Mouse (Mus musculus) bone marrow, adult 2 months (tissue): Measurements from ENCODE around the gene Dph7. TPM values are rescaled to one million over a fixed set of nuclear protein-coding genes. Genes with fewer than 3 reads are reported as not detected.
A peak's percentile ranks its signal among the peaks of the same experiment; 100 is the strongest.

Experiments used
- H3K27ac ChIP-seq: fragments of 200-500 bp; 2 replicates; pipeline ENCODE4 v1.5.1; 2012; ENCODE audit warnings: low read depth, mild to moderate bottlenecking, control low read depth, inconsistent platforms, low read length; ENCODE audit not compliant: control insufficient read depth, poor library complexity, insufficient read depth
- H3K4me1 ChIP-seq: fragments of 200-500 bp; 2 replicates; pipeline ENCODE4 v1.6.1; 2011; ENCODE audit warnings: low read length; ENCODE audit not compliant: control insufficient read depth, insufficient read depth
- H3K4me3 ChIP-seq: fragments of 200-500 bp; replicated peaks from 2 replicates; pipeline ENCODE3; 2011; ENCODE audit warnings: mild to moderate bottlenecking, low read depth, low read length, control low read depth; ENCODE audit not compliant: control insufficient read depth
- CTCF ChIP-seq: fragments of 200-500 bp; IDR thresholded peaks from 2 replicates; pipeline ENCODE4 v1.5.1; 2011; ENCODE audit warnings: low read length, control low read depth; ENCODE audit not compliant: control insufficient read depth, insufficient read depth
- POLR2A ChIP-seq: fragments of 200-500 bp; IDR thresholded peaks from 2 replicates; pipeline ENCODE4 v1.6.1; 2011; ENCODE audit warnings: low read depth, mild to moderate bottlenecking, control low read depth, low read length, borderline replicate concordance; ENCODE audit not compliant: control insufficient read depth
- WGBS: fragments of 180-500 bp; shearing (Covaris S2); methylation state at CpG from one replicate; pipeline ENCODE4 v1.1.7; 2018; 5-methylcytosine and 5-hydroxymethylcytosine counted together
- polyA plus RNA-seq: library from polyadenylated mRNA; stranded (reverse); fragments of >200 nt; gene quantifications from 2 replicates; pipeline ENCODE4 v1.2.4, GENCODE M21; 2011; ENCODE audit warnings: low replicate concordance; ENCODE audit not compliant: missing spikeins, insufficient read depth, insufficient read length

The Dph7 gene
- 6.4 and 15.3 TPM in 2 replicates for polyA plus RNA-seq

DNA sequence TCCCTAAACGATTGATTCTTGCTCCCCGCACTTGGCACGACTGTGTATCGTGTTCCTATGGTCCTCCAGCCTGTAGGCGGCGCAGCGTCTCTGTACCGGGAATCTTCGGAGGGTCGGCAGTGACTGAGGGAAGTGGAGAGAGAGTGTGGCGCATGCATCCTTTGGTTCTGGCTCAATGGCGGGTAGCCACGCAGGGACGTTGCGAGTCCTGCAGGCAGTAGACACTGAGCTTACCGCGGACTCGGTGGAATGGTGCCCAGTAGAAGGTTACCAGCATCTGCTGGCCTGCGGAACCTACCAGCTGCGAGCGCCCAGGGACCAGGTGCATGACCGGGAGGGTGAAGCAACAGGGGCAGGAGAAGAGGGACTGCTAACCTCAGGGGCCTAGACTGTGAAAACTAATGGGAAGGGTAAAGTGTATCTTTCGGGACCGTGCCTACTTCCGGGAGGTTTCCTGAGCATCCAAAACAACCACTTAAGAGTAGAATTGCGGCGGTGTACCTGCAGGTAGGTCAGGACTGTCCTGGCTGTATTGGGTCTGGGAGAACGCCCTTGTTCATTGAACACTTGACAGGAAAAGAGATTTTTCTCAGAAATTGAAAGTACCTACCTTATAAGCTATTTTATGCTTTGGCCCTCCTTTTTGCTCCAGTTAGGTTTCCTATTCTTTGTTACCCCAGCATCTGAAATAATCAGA, at the start of gene Dph7:
Gene Dph7, plus strand, starts transcription at position 97 of the 697 bp plus-strand sequence.
- 0 out of 2 replicates have a peak within 1 kb of the TSS, but pooled peaks have one; percentile 0 for H3K27ac ChIP-seq
- under 1% methylated on average over 28 of the region's 28 CpGs for WGBS
- peak within 1 kb of the TSS; percentile 87 for H3K4me3 ChIP-seq
- H3K4me1 ChIP-seq, result no peaks in the 10 kb centered on the region
- peak; percentile 81; the same call in 1 of the 2 replicates for TF ChIP-seq POLR2A
- peak; percentile 93 for TF ChIP-seq CTCF

- Histone ChIP-seq H3K4me1 (peaks cover 2% of the 10 kb centered on the region; the same call in 1 of the 2 replicates), H3K4me3 (no peak overlapping the region), H3K27ac (no peak overlapping the region)
- TF ChIP-seq CTCF (no peak), POLR2A (no peak)
These were observed 49.6 kb upstream of the Dph7 start for GRCm38 (mm10) chr2:24912589-24912988.

- TF ChIP-seq POLR2A, result no peak
- TF ChIP-seq CTCF, result no peak
- H3K4me3 ChIP-seq, result no peak overlapping the region
- no peak overlapping the region for H3K27ac ChIP-seq
- H3K4me1 ChIP-seq, result peaks cover 2% of the 10 kb centered on the region; the same call in 1 of the 2 replicates
- 90% methylated on average over 3 of the region's 3 CpGs for WGBS
These were observed 47.4 kb upstream of the Dph7 start for GRCm38 (mm10) chr2:24914762-24915161.

DNA sequence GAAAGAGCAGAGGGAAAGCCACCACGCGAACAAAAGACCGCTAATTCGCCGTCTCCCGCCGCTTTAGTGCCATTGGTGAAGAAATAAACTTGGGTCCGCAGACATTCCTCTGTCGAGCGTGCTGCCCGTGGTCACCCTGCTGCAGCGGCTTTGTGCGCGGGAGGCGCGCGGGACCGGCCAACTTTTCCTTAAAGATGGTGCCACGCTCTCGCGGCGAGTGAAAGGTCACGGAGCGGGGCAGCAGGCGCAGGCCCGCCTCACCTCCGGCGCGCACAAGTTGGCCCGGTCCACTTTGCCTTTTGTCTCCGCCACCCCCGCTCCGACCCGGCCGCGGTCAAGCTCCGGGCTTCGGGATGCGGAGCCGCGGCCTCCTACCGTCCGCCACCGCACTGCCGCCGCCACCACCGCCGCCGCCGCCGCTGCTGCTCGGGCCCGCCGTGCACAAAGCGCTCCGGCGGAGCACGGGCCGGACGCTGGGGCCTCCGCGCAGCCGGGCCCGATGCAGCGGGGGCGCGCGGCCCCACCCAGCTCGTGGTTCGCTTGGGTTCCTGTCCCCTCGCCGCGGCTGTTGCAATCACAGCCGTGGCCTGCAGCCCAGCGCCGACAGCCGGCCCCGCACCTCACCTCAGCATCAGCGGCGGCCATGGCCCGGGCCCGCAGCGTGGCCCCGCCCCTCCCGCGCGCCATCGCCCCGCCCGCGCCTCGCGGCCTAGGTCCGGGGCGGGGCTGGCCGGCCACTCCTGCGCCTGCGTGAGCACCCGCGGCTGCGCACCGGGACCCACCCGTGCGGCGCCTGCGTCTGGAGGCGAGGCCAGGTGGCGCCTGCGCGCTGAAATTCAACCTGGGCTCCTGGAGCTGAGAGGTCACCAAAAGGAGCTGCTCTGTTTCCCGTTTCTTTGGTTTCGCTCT, 43.0 kb upstream of the Dph7 start, which contains the start of gene Ehmt1:
Gene Ehmt1, minus strand, starts transcription at position 685 of the 909 bp plus-strand sequence.
- H3K4me1 ChIP-seq, result no peaks in the 10 kb centered on the region
- H3K27ac ChIP-seq, result peak within 1 kb of the TSS; percentile 86
- peak within 1 kb of the TSS; percentile 93 for H3K4me3 ChIP-seq
- under 1% methylated on average over 112 of the region's 112 CpGs for WGBS
- TF ChIP-seq CTCF, result no peak
- peak; percentile 54; the same call in 1 of the 2 replicates for TF ChIP-seq POLR2A

DNA sequence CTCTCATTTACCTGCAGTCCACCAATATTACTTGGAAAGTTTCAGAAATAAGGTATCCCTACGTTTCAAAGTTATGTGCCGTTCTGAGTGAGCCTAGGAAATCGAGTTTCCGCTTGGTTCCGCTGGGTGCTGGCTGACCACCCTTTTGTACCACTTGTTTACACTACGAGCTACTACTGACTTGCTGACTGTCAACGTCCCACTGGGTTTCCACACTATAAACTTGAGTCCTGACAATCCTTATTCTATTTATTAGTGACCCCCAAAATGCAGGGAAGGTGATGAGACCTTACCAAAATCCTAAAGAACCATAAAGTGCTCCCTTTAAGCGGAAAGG, 42.4 kb upstream of the Dph7 start:
- Histone ChIP-seq H3K27ac (no peak overlapping the region; the same call in 1 of the 2 replicates), H3K4me1 (no peaks in the 10 kb centered on the region), H3K4me3 (peak overlapping the region; percentile 67)
- 10% methylated on average over 8 of the region's 8 CpGs for WGBS
- TF ChIP-seq CTCF (no peak), POLR2A (no peak)

- 60% methylated on average over 2 of the region's 2 CpGs for WGBS
- Histone ChIP-seq H3K27ac (no peak overlapping the region), H3K4me1 (no peaks in the 10 kb centered on the region), H3K4me3 (no peak overlapping the region)
- TF ChIP-seq POLR2A (no peak), CTCF (0 out of 2 replicates have a peak, but pooled peaks have one; percentile 9)
These were observed 38.6 kb upstream of the Dph7 start for GRCm38 (mm10) chr2:24923561-24923960.

GRCm38 (mm10) chr2:24925284-24925683, 36.9 kb upstream of the Dph7 start:
- H3K27ac ChIP-seq, result no peak overlapping the region
- WGBS, result 89% methylated on average over 8 of the region's 8 CpGs
- TF ChIP-seq POLR2A, result no peak
- no peak for TF ChIP-seq CTCF
- H3K4me1 ChIP-seq, result no peaks in the 10 kb centered on the region
- no peak overlapping the region for H3K4me3 ChIP-seq

DNA sequence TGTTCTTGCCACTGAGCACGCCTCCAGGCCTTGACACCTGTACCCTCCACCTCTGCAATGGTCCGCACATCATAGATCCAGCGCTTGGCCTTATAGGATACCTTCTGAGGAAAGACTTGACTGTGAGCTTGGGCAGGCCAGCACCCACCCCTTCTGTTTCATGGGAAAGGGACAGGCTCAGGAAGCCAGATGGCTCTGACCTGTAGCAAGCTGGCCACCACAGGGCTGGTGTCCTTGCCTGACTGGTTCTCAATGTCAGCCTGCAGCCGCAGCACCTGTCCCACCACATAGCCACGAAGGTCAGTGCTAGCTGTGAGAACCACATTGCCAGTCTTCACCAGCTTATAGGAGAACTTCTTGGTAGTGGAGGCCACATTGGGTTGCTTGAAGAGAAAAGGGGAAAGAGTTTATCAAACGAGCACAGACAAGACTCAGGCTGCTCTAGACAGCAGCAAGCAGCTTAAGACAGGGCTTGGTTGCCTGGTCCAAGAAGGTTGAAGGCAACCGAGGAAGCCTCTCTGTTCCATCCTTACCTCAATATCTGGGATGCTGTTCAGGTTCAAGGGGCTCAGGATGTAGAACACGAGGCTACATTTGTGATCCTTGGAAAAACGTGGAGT, 35.7 kb upstream of the Dph7 start:
- Histone ChIP-seq H3K4me1 (no peaks in the 10 kb centered on the region), H3K27ac (no peak overlapping the region), H3K4me3 (no peak overlapping the region)
- TF ChIP-seq POLR2A (no peak), CTCF (no peak)
- 77% methylated on average over 9 of the region's 9 CpGs for WGBS

- H3K4me3 ChIP-seq, result no peak overlapping the region
- WGBS, result 39% methylated on average over 7 of the region's 7 CpGs
- H3K27ac ChIP-seq, result no peak overlapping the region
- H3K4me1 ChIP-seq, result no peaks in the 10 kb centered on the region
- TF ChIP-seq POLR2A, result no peak
- TF ChIP-seq CTCF, result no peak
These were observed 35.2 kb upstream of the Dph7 start for GRCm38 (mm10) chr2:24926965-24927358.
